Mouse (Mus musculus): ENCODE results near the gene Kidins220. TPM values are rescaled to one million over a fixed set of nuclear protein-coding genes. Genes with fewer than 3 reads are reported as not detected.

Gene Kidins220
- polyA plus RNA-seq, 1 experiment from 2014 or later: 26.1 TPM

- H3K9ac ChIP-seq: no peak overlapping the region
- H3K4me1 ChIP-seq: no peaks in the 10 kb centered on the region
- H3K27ac ChIP-seq (replicated peaks): no peak overlapping the region
- no peak overlapping the region for H3K4me3 ChIP-seq (replicated peaks)
- H3K9me3 ChIP-seq (replicated peaks): no peaks in the 10 kb centered on the region
- no peak for ATAC-seq (ENCODE audit: insufficient number of reproducible peaks, low FRiP score, low TSS enrichment, low read depth)
- H3K4me2 ChIP-seq (replicated peaks): no peak overlapping the region
- H3K36me3 ChIP-seq: peaks cover 34% of the 10 kb centered on the region
- no peaks in the 10 kb centered on the region for H3K27me3 ChIP-seq
- 81% methylated on average over 9 of the region's 9 CpGs for WGBS
Measured at GRCm38 (mm10) chr12:25059487-25060200, 84.9 kb downstream of the Kidins220 start.

- ATAC-seq (ENCODE audit: insufficient number of reproducible peaks, low FRiP score, low TSS enrichment, low read depth): no peak
- Histone ChIP-seq H3K4me3 (replicated peaks) (no peak overlapping the region), H3K4me2 (replicated peaks) (no peak overlapping the region), H3K4me1 (no peaks in the 10 kb centered on the region), H3K9ac (no peak overlapping the region), H3K27me3 (no peaks in the 10 kb centered on the region), H3K27ac (replicated peaks) (no peak overlapping the region), H3K9me3 (replicated peaks) (no peaks in the 10 kb centered on the region), H3K36me3 (peaks cover 30% of the 10 kb centered on the region)
- WGBS: 72% methylated on average over 7 of the region's 7 CpGs
Measured at GRCm38 (mm10) chr12:25060901-25061300, 86.2 kb downstream of the Kidins220 start.

GRCm38 (mm10) chr12:25062264-25062663 lies 87.5 kb downstream of the Kidins220 start:
- H3K4me3 ChIP-seq (replicated peaks): no peak overlapping the region
- H3K9ac ChIP-seq: no peak overlapping the region
- peaks cover 22% of the 10 kb centered on the region for H3K36me3 ChIP-seq
- H3K9me3 ChIP-seq (replicated peaks): no peaks in the 10 kb centered on the region
- H3K4me2 ChIP-seq (replicated peaks): no peak overlapping the region
- H3K27me3 ChIP-seq: no peaks in the 10 kb centered on the region
- no peak for ATAC-seq (ENCODE audit: insufficient number of reproducible peaks, low FRiP score, low TSS enrichment, low read depth)
- H3K27ac ChIP-seq (replicated peaks): no peak overlapping the region
- H3K4me1 ChIP-seq: no peaks in the 10 kb centered on the region
- WGBS: 70% methylated on average over 6 of the region's 6 CpGs

- no peak overlapping the region for H3K27ac ChIP-seq (replicated peaks)
- no peaks in the 10 kb centered on the region for H3K27me3 ChIP-seq
- H3K4me3 ChIP-seq (replicated peaks): no peak overlapping the region
- 77% methylated on average over 4 of the region's 4 CpGs for WGBS
- H3K9ac ChIP-seq: no peak overlapping the region
- H3K4me2 ChIP-seq (replicated peaks): no peak overlapping the region
- H3K36me3 ChIP-seq: no peaks in the 10 kb centered on the region
- H3K4me1 ChIP-seq: no peaks in the 10 kb centered on the region
- no peak for ATAC-seq (ENCODE audit: insufficient number of reproducible peaks, low FRiP score, low TSS enrichment, low read depth)
- no peaks in the 10 kb centered on the region for H3K9me3 ChIP-seq (replicated peaks)
Measured at GRCm38 (mm10) chr12:25073374-25073773, 98.6 kb downstream of the Kidins220 start.

- Histone ChIP-seq H3K9me3 (replicated peaks) (no peaks in the 10 kb centered on the region), H3K4me3 (replicated peaks) (no peak overlapping the region), H3K4me1 (no peaks in the 10 kb centered on the region), H3K27me3 (no peaks in the 10 kb centered on the region), H3K36me3 (no peaks in the 10 kb centered on the region), H3K27ac (replicated peaks) (no peak overlapping the region), H3K9ac (no peak overlapping the region), H3K4me2 (replicated peaks) (no peak overlapping the region)
- 80% methylated on average over 3 of the region's 3 CpGs for WGBS
- ATAC-seq (ENCODE audit: insufficient number of reproducible peaks, low FRiP score, low TSS enrichment, low read depth): no peak
Measured at GRCm38 (mm10) chr12:25074344-25074743, 99.6 kb downstream of the Kidins220 start.

GRCm38 (mm10) chr12:25083260-25084178 lies 108.8 kb downstream of the Kidins220 start:
- H3K27ac ChIP-seq (replicated peaks): no peak overlapping the region
- WGBS: 36% methylated on average over 26 of the region's 26 CpGs
- 0 out of 2 replicates have a peak, but pooled peaks have one; percentile 47 for ATAC-seq (ENCODE audit: insufficient number of reproducible peaks, low FRiP score, low TSS enrichment, low read depth)
- H3K4me3 ChIP-seq (replicated peaks): peak overlapping the region; percentile 9
- H3K27me3 ChIP-seq: no peaks in the 10 kb centered on the region
- no peaks in the 10 kb centered on the region for H3K9me3 ChIP-seq (replicated peaks)
- no peak overlapping the region for H3K9ac ChIP-seq
- no peaks in the 10 kb centered on the region for H3K36me3 ChIP-seq
- H3K4me1 ChIP-seq: 0 out of 2 replicates have a peak, but pooled peaks cover 3% of the 10 kb centered on the region
- peak overlapping the region; percentile 32 for H3K4me2 ChIP-seq (replicated peaks)

- H3K9ac ChIP-seq: no peak overlapping the region
- ATAC-seq (ENCODE audit: insufficient number of reproducible peaks, low FRiP score, low TSS enrichment, low read depth): no peak
- no peak overlapping the region for H3K4me3 ChIP-seq (replicated peaks)
- no peaks in the 10 kb centered on the region for H3K9me3 ChIP-seq (replicated peaks)
- H3K27ac ChIP-seq (replicated peaks): no peak overlapping the region
- no peaks in the 10 kb centered on the region for H3K36me3 ChIP-seq
- H3K27me3 ChIP-seq: no peaks in the 10 kb centered on the region
- 0 out of 2 replicates have a peak, but pooled peaks cover 3% of the 10 kb centered on the region for H3K4me1 ChIP-seq
- H3K4me2 ChIP-seq (replicated peaks): no peak overlapping the region
- 39% methylated on average over 4 of the region's 4 CpGs for WGBS
Measured at GRCm38 (mm10) chr12:25086966-25087365, 112.2 kb downstream of the Kidins220 start.

- no peaks in the 10 kb centered on the region for H3K9me3 ChIP-seq (replicated peaks)
- 72% methylated on average over 1 of the region's 1 CpGs for WGBS
- ATAC-seq (ENCODE audit: insufficient number of reproducible peaks, low FRiP score, low TSS enrichment, low read depth): no peak
Measured at GRCm38 (mm10) chr12:25089433-25089832, 114.7 kb downstream of the Kidins220 start.

GRCm38 (mm10) chr12:25092027-25092704 lies 117.4 kb downstream of the Kidins220 start:
- H3K9ac ChIP-seq: no peak overlapping the region
- ATAC-seq (ENCODE audit: insufficient number of reproducible peaks, low FRiP score, low TSS enrichment, low read depth): 0 out of 2 replicates have a peak, but pooled peaks have one; percentile 21
- peak overlapping the region; percentile 57 for H3K4me2 ChIP-seq (replicated peaks)
- no peaks in the 10 kb centered on the region for H3K9me3 ChIP-seq (replicated peaks)
- H3K36me3 ChIP-seq: no peaks in the 10 kb centered on the region
- H3K4me3 ChIP-seq (replicated peaks): peak overlapping the region; percentile 39
- H3K27ac ChIP-seq (replicated peaks): peak overlapping the region; percentile 13; the same call in 1 of the 2 replicates
- H3K4me1 ChIP-seq: peaks cover 21% of the 10 kb centered on the region
- 6% methylated on average over 25 of the region's 25 CpGs for WGBS
- no peaks in the 10 kb centered on the region for H3K27me3 ChIP-seq

More at GRCm38 (mm10) chr12:25089433-25089832, 114.7 kb downstream of the Kidins220 start:
- H3K27ac ChIP-seq (replicated peaks): no peak overlapping the region
- peaks cover 13% of the 10 kb centered on the region for H3K4me1 ChIP-seq
- no peak overlapping the region for H3K9ac ChIP-seq
- H3K4me2 ChIP-seq (replicated peaks): no peak overlapping the region
- no peak overlapping the region for H3K4me3 ChIP-seq (replicated peaks)
- H3K36me3 ChIP-seq: no peaks in the 10 kb centered on the region
- no peaks in the 10 kb centered on the region for H3K27me3 ChIP-seq

- peak; percentile 44 for ATAC-seq (ENCODE audit: insufficient number of reproducible peaks, low FRiP score, low TSS enrichment, low read depth)
- Histone ChIP-seq H3K36me3 (no peaks in the 10 kb centered on the region), H3K4me2 (replicated peaks) (peak overlapping the region; percentile 57), H3K4me3 (replicated peaks) (peak overlapping the region; percentile 39), H3K4me1 (peaks cover 25% of the 10 kb centered on the region), H3K27me3 (no peaks in the 10 kb centered on the region), H3K27ac (replicated peaks) (peak overlapping the region; percentile 51; the same call in 1 of the 2 replicates), H3K9ac (no peak overlapping the region), H3K9me3 (replicated peaks) (no peaks in the 10 kb centered on the region)
- 3% methylated on average over 17 of the region's 17 CpGs for WGBS
Measured at GRCm38 (mm10) chr12:25092751-25093211, 118.1 kb downstream of the Kidins220 start.
